Mouse (Mus musculus) T-cell, adult 2 months (primary cell): ENCODE measurements around the gene Sars2.

Experiments used
- DNase-seq: peaks from one replicate; pipeline ENCODE4 v3.0.0; 2022; ENCODE audit warnings: low spot score

Gene Sars2

GRCm38 (mm10) chr7:28778825-28779224 is 37.0 kb downstream of the Sars2 start:
- DNase-seq, result no peak

- peak; percentile 84 for DNase-seq
Observed at GRCm38 (mm10) chr7:28780067-28780658, 38.4 kb downstream of the Sars2 start.

- DNase-seq, result no peak
Observed at GRCm38 (mm10) chr7:28780857-28781256, 39.1 kb downstream of the Sars2 start.

GRCm38 (mm10) chr7:28781261-28781663 is 39.5 kb downstream of the Sars2 start:
- DNase-seq, result peak; percentile 90

- no peak for DNase-seq
Observed at GRCm38 (mm10) chr7:28785161-28785560, 43.4 kb downstream of the Sars2 start.

- no peak for DNase-seq
Observed at GRCm38 (mm10) chr7:28787884-28788283, 46.1 kb downstream of the Sars2 start.

- DNase-seq, result peak; percentile 65
Observed at GRCm38 (mm10) chr7:28788307-28789195, 46.8 kb downstream of the Sars2 start, which contains the start of gene Rinl. TSS of gene Rinl (plus strand) at chr7:28788969.

GRCm38 (mm10) chr7:28789235-28789634 is 47.4 kb downstream of the Sars2 start:
- DNase-seq, result no peak

GRCm38 (mm10) chr7:28790066-28790806 is 48.4 kb downstream of the Sars2 start:
- no peak for DNase-seq

- DNase-seq, result no peak
Observed at GRCm38 (mm10) chr7:28791706-28792105, 49.9 kb downstream of the Sars2 start.

GRCm38 (mm10) chr7:28792391-28793185 is 50.8 kb downstream of the Sars2 start:
- DNase-seq, result peak; percentile 75

GRCm38 (mm10) chr7:28793834-28794233 is 52.0 kb downstream of the Sars2 start:
- no peak for DNase-seq

- no peak for DNase-seq
Observed at GRCm38 (mm10) chr7:28794496-28794895, 52.7 kb downstream of the Sars2 start.

GRCm38 (mm10) chr7:28795832-28796231 is 54.0 kb downstream of the Sars2 start:
- DNase-seq, result no peak

- peak; percentile 72 for DNase-seq
Observed at GRCm38 (mm10) chr7:28796562-28796975, 54.8 kb downstream of the Sars2 start.

- peak; percentile 66 for DNase-seq
Observed at GRCm38 (mm10) chr7:28799994-28800393, 58.2 kb downstream of the Sars2 start.

- no peak for DNase-seq
Observed at GRCm38 (mm10) chr7:28801451-28801850, 59.7 kb downstream of the Sars2 start.

GRCm38 (mm10) chr7:28801901-28802670 is 60.3 kb downstream of the Sars2 start:
- DNase-seq, result no peak

GRCm38 (mm10) chr7:28802846-28803588 is 61.2 kb downstream of the Sars2 start:
- no peak for DNase-seq
